Mouse (Mus musculus) megakaryocyte-erythroid progenitor cell, adult 5-6 weeks (primary cell): ENCODE data around the gene Col15a1. TPM values are rescaled to one million over a fixed set of nuclear protein-coding genes. Genes with fewer than 3 reads are reported as not detected.

Experiments
- ATAC-seq: replicated peaks from 2 replicates; pipeline ENCODE4 v1.8.0; 2016; ENCODE audit warnings: mild to moderate bottlenecking, inconsistent platforms; ENCODE audit not compliant: severe bottlenecking, poor library complexity, low FRiP score, low TSS enrichment
- total RNA-seq, 2 experiments: library from RNA; stranded (forward) in 1 of 2; stranded (reverse) in 1 of 2; fragments of 200-1000, 215-1000 nt in 1 of 2; fragments of >200 nt in 1 of 2; fragmentation: Nextera tagmentation in 1 of 2; gene quantifications; 2 replicates each; pipeline ENCODE4 v1.2.3; 2014 to 2017

The Col15a1 gene
- total RNA-seq, 2 experiments from 2014 or later = not detected

DNA sequence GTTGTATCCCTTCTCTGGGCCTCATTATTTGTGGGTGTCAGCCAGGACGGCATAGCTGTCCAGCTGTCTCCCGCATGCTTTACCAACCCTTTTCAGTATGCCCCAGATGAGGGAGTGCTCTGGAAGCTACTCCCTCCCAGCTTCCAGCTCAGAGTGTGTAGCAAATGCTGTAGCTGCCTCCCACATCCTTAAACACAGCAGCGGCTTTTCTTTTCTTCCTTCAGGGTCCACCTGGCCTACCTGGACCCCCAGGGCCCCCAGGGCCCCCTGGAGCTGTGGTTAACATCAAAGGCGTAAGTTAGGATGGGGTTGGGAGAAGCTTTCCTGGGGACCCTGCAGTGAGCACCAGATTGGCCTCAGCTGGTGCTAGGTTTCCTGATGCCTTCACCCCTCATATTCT is 85.0 kb downstream of the Col15a1 start:
- no peak for ATAC-seq

DNA sequence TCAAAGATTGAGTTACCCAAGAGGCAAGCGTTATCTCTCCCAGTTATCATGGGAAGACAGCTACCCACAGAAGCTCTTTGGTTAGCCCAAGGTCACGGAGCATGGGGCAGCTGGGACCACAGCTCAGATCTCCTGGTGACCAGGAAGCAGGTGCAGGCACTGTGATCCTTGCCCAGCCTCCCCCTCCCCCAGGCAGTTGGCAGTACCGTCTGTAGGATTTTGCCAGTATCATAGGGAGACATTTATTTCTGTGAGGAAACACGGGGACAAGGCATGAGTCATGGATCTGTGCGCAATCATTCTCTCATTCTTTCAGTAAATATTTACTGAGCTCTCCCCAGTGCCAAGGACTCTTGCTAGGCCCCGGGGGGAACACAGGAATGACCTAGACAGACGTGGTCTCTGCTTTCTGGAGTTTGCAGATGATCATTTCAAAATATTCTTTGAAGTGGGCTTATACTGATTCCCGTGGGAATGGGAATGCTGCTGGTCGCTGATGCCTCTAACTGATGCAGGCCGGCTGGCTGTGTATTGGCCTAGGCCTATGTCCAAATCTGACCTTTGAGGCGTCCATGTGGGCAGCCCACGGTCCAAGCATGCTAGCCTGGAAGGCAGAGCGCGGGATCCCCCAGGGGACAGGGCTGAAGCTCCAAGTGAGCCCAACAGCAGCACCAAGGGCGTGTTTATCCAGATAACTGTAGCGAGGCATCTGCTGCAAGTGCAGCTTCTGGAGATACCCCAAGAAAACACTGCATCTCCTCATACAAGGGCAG is 86.0 kb downstream of the Col15a1 start:
- peak; percentile 88 for ATAC-seq

DNA sequence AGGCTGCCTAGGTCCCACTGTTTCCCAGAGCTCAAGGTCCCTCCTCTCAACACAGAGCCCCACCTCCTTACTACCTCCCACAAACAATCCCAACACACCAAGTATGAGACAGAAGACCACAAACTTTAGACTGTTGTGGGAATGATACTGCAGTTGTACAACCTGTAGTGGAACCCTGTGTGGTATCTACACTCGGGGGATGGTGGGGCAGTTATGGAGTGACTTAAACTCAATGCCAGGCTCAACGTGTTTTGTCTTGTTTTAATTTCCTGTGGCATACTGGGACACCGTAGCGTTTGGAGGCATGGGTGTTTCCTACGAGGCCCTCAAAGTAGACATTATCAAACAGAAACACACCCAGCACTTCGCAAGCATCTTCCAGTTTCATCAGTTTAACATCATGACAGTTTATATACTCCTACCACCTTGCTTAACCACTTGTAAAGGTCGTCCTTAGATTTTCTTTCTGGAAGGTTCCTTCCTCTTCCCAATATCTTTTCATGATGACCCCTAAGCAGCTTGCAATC is 86.6 kb downstream of the Col15a1 start:
- ATAC-seq = peak; percentile 54; the same call in 1 of the 2 replicates

DNA sequence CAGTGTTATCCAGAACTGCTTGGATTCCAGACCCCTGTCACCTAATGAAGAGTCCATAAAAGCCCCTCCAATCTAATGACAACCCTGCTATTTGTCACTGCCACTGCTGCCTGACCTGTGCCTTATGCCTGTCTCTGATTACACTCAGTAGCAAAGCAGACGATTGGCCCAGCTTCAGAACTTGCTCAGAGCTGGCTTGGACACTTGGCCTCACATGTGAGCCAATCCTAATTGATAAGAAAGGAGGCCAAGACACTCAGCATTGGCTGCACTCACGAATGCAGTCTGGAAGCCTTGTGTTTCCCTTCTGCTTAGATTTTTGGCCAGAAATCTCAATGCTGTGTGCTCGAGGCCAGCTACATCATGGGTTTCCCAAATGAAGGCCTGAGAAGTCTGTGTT is 87.6 kb downstream of the Col15a1 start:
- ATAC-seq = peak; percentile 16; the same call in 1 of the 2 replicates

DNA sequence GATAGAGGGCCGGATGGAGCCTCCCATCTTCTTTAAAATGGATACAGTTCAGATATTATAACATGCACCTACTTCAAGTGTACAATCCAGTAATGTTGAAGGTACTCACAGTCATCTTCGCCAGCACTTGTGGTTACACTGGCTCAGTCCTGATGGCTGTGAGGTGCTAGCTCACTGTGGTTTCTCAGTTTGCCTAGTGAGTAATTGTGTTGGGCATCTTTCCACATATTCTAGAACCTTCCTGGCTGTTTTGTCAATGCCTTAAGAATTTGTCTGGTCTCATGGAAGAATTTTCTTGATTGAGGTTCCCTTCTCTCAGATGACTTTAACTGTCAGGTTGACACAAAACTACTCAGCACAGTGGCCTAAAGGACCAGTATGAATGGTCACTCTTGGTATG is 92.7 kb downstream of the Col15a1 start:
- ATAC-seq = no peak

DNA sequence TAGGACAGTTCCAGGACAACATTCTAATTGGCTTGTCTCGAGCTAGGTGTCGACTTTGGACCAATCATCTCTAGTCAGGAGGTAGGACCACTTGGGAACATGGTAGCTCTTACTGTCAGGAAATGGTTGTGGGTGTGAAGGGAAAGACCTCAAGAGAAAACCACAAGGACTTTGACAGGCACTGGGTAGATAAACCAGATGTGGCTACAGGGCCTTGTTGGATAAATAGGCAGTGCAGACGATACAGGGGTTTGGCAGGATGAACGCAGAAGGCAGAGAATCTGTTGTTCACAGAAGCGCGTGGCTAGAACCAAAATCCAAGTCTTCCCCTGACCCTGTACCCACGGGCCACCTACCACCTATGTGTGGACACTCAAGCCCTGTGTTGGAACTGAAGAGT is 94.6 kb downstream of the Col15a1 start:
- ATAC-seq = peak; percentile 70

DNA sequence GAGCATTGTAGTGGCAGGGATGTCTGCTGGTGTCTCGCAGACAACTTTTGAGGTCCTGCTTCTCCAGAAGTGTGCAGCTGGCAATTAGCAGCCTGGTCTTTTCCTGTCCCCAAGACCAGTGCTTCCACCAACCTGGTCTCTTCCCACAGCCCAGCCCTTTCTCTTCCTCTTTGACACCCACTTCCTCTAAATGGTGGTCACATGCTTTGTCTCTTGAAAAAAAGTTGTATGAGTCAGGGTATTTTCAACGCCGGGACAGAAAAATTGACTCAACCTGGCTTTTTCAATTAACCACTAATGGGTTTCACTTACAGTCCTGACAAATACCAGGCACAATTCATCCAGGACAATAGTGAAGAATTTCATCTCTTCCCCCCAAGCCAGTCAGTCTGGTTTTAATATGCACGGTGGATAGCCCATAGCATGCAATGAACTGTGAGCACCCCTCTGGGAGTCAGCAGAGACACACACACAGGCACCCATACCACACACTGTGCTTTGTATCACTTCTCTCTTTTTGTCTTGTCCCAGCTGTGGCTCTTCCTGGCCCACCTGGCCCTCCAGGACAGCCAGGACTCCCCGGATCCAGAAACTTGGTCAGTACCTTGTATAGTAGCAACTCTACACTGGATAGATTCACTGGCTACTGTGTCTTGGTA is 95.5 kb downstream of the Col15a1 start:
- ATAC-seq = no peak

DNA sequence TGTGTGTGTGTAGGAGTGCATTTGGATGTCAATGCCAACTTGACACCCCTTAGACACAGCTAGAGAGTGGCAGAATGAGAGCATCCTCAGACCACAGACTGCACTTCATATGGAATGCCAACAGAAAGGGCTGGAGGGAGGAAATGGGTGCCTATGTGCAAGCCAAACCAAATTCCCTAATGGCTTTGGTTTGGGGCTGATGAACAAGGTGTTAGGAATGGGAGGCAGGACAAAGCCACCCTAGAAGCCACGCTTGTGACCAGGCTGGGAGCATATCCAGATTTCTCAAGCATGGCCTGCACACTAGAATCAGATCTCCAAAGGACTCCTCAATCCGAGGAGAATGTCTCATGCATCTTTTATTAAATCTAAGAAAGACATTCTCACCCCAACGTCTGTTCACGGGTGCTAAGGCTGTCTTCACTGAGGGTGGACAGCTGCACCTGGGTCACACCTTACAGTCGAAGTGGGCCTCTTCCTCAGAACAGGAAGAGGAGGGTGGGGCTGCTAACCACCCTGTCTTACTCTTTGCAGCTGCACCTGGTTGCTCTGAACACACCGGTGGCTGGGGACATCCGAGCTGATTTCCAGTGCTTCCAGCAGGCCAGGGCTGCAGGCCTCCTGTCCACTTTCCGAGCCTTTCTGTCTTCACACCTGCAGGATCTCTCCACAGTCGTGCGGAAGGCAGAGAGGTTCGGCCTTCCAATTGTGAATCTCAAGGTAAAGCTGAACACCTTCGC is 102.1 kb downstream of the Col15a1 start:
- ATAC-seq = no peak

DNA sequence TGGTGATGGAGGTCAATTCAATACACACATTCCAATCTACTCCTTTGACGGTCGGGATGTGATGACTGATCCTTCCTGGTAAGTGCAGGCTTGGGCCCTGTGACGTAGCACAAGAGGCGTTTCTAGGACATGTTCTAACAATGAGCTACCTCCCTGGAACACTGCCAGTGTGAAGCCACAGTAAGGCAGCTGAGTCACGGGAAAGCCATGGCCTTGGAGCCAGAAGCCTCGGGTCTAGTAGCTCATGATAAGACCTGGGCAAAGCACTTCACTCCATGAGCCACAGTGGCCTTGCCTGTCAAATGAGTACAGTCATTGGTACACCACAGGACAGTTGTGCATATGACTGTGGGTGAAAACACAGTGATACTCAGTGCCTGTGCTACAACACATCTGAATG is 102.9 kb downstream of the Col15a1 start:
- ATAC-seq = peak; percentile 88

DNA sequence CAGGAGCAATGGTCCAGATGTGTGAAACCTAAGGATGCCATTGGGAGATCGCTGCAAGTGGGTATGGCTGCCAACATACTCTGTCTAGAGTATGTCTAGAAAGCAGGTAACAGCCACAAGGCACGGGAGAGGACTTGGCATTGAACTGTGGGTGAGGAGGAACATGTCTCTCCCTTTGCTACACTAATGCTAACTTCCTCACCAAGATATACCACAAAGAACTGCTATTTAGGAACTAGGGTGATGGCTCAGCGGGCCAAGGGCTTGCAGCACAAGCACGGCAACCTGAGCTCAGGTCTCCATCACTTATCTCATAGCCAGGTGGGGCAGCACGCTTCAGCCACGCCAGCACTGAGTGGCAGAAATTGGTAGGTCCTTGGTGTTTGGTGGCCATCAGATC is 103.5 kb downstream of the Col15a1 start:
- ATAC-seq = no peak

DNA sequence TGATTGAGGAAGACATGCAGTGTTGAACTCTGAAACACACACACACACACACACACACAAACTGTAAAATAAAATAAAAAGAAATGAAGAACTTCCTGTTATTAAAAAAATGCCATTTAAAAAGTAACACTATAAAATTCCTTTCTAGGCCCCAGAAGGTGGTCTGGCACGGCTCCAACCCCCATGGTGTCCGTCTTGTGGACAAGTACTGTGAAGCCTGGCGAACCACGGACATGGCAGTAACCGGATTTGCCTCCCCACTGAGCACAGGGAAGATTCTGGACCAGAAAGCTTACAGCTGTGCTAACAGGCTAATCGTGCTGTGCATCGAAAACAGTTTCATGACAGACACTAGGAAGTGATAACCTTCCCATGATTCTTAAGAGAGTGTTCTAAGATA is 104.0 kb downstream of the Col15a1 start:
- ATAC-seq = no peak

DNA sequence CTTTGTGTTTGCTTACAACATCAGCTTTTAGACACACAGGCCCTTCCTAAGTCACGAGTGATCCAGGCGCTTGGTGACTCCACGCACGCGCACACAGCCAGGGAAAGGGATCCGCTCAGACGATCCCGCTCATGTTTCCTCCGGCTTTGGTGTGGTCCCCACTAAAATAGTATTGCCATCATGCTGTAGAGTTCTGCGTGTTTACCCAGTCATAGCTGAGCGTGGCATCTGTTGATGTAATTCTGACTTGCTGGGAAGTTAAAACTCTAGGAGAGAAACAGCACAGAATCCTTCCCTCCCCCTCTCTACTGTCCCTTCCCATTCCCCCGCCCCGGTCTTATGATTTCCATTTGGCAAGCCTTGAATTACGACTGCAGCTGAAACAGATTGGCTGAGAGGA is 104.7 kb downstream of the Col15a1 start:
- no peak for ATAC-seq

DNA sequence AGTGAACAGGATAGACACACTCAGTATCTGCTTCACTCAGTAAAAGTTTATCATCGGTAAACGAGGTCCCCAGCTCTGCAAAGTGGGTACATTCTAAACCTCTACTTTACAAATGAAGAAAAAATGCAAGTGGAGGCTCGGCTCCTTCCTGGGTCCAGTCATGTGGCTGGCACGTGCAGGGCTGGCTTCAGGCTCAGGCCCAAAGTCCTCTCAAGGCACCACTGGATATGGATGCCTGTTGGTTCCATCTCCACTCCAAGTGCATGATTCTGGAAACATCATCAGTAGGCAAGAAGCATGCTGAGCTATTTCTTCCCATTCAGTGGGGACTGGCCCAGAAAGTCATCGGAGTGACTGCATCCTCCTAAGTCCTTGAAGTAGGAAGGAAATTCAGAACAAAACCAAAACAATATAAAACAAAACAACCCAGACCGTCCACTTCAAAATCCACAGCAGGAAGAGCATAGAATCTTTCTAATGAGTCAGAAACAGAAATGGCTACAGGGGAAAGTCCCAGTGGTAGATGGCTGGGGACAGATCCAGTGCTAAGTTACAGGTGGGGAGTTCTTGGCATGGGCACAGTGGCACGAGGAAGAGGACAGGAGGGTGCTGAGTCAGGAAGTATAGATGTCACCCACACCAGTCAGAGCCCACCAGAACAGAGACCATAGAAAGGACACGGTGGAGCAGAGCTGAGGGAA is 105.9 kb downstream of the Col15a1 start:
- ATAC-seq = no peak

DNA sequence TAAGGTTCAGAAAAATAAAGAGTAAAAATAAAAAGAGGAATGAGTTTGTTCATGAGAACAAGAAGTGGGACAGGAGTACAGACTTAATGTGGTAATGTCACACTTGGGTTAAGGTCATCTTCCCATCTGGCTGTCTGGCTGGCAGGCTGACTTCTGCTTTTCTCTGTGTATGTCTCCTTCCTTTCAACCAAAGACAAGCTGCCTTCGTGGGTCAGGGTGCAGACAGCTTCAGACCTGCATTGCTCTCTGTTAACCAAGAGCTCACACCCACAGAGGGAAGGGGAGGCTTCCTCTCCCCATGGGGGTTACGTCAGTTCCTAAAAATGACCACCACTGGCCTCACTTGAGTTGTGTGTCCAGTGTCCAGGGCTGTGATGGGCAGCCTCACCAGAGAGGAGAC is 107.5 kb downstream of the Col15a1 start:
- no peak for ATAC-seq

DNA sequence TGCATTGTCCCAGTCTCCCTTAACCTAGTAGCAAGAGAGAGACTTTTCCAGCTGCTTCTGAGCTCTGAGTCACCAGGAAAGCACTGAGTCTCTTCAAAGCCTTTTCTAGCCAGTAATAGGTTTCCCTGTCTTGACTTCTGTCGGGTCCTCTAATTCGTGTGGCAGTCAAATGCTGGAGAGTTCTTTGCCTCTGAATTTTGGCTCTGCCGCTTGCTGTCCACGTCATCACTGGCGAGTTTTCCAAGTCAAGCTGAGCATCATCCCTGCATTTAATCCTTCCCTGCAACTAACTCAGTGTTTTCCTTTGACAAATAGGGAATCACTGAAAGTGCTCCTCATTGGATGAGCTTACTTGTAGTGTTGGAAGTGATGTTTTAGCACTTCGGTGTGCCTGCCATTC is 108.5 kb downstream of the Col15a1 start:
- no peak for ATAC-seq

DNA sequence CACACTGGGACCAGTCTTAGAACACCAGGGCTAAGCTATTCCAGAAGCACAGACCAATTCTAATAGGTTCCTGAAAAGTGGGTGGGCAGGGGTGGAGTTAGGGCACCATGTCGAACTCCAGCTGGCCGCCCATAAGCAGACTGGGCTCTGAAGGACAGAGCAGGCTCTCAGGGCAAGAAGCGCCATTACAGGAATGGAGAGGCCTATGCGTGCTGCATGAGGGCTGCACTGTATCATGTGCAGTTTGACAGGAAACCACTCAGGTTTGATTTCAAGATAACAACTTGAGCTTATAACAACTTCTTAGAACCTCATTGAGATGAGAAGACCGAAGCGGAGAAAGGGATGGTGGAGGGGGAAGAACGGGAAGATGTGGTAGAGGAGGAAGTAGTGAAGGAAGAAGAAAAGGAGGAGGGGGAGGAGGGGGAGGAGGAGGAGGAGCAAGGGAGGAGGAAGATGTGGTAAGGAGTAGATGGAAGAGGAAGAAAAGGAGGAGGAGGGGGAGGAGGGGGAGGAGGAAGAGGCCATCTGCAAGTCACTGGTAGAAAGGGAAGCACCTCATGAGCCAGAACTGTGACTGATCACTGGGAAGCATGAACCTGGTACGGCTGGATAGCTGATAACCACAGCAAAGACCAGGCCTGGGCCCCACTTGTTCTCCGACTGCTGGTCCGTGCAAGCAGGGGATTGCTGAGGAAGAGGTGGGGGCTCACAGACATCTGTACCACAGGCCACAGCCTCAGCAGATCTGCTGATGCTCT is 111.8 kb downstream of the Col15a1 start:
- no peak for ATAC-seq

DNA sequence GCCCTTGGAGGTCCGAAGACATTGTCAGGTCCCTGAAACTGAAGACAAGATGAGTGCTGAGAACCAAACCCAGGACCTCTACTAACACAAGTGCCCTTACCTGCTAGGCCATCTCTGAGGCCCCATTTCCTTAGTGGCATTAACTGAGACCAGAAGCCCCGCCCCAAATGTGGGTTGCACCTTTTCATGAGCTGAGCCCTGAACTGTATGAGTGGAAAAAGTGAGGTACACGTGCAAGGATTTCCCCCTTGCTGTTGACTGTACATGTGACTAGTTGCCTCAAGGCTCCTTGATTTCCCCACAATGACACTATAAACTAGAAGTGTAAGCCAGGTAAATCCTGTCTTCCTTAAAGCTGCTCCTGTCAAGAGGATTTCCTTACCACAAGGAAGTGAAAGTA is 114.4 kb downstream of the Col15a1 start:
- ATAC-seq = no peak

DNA sequence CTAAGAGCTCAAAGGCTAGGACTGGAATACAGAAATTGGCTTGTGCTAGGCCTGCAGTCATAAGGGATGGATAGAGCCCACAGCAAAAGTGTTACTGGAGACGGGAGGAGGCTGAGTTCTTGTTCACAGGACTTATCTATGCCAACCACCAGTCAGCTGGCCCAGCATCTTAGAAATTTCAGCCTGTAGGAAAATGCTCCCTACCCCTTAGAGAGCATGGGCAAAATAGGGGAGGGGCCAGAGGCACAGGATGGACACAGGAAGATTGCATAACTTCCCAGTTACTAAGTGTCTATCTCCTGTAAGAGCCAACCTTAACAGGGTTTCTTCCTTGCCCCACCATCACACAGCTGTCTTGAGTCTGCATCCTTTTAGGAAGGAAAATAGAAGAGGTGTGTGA is 116.2 kb downstream of the Col15a1 start:
- ATAC-seq = peak; percentile 67

DNA sequence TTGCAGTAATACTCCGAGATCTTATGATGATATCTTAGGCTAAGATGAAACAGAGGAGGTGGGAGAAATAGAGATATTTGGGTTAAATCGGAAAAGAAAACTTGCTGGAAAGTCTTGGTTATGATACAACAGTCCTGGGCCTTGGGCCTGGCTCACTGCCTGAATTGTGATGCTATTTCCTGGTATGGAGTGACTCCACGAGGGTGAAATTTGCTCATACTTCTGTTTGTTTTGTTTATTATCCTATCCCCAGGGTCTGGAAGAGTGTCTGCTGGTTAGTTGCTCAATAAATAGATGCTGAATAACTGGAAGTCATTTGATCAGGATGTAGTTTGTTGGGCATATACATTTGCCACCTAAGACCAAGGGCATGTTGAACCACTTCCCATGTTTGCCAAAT is 119.8 kb downstream of the Col15a1 start:
- no peak for ATAC-seq
